Mouse (Mus musculus) thymus, adult 2 months (tissue): ENCODE measurements around the gene Gm37240.

ENCODE experiments used
- CTCF ChIP-seq: fragments of 200-500 bp; IDR thresholded peaks from 2 replicates; pipeline ENCODE4 v1.5.1; 2012; ENCODE audit warnings: mild to moderate bottlenecking, control low read depth, low read length, moderate library complexity, borderline replicate concordance; ENCODE audit not compliant: control insufficient read depth, poor library complexity, insufficient read depth; ENCODE audit errors: extremely low read depth
- POLR2A ChIP-seq: fragments of 200-500 bp; IDR thresholded peaks from 2 replicates; pipeline ENCODE4 v1.6.1; 2012; ENCODE audit warnings: mild to moderate bottlenecking, low read length, control low read depth, moderate library complexity; ENCODE audit not compliant: control insufficient read depth, poor library complexity, insufficient read depth; ENCODE audit errors: extremely low read depth

GRCm38 (mm10) chr3:84602759-84603158 lies 1284.6 kb downstream of the Gm37240 start:
- TF ChIP-seq POLR2A (no peak), CTCF (no peak)
